Mouse (Mus musculus) testis, postnatal 10 days (tissue): ENCODE measurements around the gene Rsph6a.

ENCODE experiments used
- DNase-seq: peaks from one replicate; pipeline ENCODE4 v3.0.0; 2021; ENCODE audit warnings: low spot score

Gene Rsph6a

GRCm38 (mm10) chr7:19054047-19054776, at the start of gene Rsph6a:
Gene Rsph6a (plus strand): TSS chr7:19054690.
- peak; percentile 83 for DNase-seq

GRCm38 (mm10) chr7:19005417-19006121, 48.9 kb upstream of the Rsph6a start:
- no peak for DNase-seq

DNA sequence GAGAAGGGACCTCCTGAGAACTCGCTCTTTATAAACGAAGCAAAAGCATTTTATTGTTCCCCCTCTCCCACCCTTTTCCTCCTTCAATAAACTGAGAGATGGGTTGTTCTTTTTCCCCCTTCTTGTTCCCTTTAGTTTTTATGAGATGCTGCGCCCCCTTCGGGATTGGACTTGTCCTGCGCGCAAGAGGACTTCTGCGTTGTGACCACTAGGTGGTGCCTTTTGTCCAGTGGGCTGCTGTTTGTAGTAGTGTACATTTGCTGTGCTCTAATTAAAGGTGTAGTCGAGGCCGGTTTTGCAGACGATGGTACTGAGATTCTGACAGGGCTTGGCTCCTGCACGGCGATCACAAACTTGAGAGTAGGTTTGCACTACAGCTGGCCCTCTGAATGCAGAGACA, 48.0 kb upstream of the Rsph6a start:
- peak; percentile 87 for DNase-seq

DNA sequence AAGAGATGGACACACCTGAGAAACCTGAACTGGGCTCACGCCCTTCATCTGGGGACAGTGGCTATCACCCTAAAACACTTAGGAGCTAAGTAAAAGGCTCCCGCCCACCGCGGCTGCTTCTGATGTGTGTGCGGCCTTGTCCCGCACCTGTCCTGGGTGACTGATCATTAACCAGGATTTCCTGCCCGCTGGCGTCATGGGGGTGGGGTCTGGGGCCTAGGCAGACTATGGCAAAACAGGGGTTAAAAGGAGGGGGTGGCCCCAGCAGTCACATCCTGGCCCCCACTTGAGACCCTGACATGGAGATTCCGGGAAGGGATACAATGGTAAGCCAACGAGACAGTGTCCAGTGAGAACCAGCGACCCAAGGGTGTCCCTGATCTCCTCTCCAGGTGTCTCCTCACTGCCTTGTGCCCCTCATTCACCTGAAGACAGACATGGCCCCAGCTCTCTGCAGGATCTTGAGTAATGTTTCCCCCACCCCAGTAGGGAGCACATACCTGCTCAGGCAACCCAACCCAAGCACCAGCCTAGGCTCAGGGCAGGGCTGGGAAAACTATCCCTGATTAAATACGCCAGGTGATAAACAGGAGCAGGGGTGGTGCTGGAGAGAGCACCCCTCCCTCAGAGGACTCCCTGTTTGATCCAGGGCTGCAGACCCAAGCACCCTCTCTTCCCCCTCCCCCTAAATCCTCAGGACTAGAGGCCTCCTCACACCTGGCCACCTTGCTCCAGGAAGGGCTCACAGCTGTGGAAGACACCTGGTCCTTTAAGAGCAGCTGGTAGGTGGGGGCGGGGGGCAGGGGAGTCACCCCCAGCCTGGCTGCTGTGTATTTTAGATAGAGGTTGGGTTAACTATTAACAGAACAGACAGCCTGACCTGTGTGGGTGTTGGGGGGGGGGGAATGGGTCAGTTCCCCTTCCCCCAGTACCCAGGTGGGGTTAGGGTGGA, 47.2 kb upstream of the Rsph6a start:
- DNase-seq: no peak

DNA sequence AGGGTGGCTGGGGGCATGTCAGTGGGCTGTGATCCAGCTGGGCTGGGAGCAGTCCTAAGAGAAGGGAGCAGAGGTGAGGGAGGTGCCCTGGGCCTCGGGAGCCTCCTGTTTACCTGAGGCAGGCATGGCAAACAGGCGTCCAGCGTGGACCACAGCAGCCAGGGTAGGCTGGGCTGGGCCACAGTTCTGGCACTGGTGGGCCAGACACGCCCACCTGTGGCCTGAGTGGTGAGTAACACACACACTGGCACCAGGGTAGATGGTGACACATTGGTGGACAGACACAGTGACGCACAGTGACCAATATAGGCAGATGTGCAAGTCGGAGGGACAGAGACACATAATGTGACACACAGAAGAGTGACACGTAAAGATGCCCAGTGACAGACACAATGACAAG, 43.9 kb upstream of the Rsph6a start:
- DNase-seq: no peak

DNA sequence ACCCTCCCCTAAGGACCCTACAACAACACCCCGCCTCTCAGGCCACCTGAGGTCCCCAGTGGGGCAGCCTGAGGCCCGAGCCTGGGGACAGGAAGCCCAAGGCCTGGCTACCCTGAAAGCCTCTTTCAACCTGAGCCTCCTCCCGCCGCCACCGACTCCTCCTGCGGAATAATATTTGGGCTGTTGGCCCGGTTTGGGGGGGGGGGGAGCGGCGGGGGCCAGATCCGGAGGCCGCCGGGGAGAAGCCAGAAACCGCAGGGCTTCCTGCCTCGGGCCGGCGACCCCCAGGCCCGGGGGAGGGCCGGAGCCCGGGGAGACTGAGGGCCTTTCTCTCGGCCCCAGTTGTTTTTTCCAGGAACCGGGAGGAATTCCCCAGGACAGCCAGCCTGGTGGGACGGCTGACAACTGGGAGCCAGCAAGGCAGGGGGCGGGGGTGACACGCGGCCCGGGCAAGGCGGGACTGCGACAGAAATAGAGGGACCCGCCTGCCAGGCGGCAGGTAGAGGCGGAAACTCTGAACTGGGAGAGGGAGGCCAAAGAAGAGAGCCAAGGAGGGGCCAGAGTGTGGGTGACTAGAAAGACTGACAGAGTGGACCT, 42.4 kb upstream of the Rsph6a start:
- peak; percentile 68 for DNase-seq

GRCm38 (mm10) chr7:19012882-19013281, 41.6 kb upstream of the Rsph6a start:
- peak; percentile 78 for DNase-seq

GRCm38 (mm10) chr7:19014452-19014851, 40.0 kb upstream of the Rsph6a start:
- peak; percentile 54 for DNase-seq

- no peak for DNase-seq
Measured at GRCm38 (mm10) chr7:19016042-19016441, 38.4 kb upstream of the Rsph6a start.

DNA sequence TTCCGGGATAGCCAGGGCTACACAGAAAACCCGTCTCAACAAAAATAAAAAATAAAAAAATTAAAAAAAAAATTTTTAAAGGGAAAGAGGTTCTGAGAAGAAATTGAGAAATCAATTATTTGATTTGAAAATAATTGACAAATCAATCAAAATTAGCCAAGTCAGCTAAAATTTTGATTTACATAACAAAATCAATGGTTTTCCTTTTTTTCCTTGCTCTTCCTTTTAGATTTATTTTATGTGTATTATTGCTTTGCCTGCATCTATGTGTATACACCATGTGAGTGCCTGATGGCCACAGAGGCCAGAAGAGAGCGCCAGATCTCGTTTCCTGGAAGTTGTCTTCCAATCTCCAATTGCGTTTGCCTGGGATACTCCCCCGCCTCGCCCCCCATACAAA, 36.6 kb upstream of the Rsph6a start:
- no peak for DNase-seq

DNA sequence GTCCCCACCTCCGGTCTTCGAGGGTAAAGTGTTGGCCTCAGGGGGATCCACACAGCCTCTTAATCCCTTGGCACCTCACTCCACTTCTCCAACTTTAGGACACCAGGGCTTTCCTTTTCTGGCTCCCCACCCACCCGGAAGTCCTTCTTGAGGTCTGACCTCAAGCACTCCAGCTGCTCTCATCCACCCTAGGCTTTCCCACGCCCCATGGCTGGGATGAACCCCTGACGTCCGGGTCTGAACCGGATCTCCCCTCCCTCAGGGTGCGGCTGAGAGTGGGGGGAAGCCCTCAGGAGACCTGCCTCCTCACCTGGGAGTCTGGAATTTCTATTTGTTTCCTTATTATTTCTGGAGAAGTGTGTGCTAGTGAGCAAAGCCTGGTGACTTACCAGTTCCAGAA, 33.4 kb upstream of the Rsph6a start:
- no peak for DNase-seq

DNA sequence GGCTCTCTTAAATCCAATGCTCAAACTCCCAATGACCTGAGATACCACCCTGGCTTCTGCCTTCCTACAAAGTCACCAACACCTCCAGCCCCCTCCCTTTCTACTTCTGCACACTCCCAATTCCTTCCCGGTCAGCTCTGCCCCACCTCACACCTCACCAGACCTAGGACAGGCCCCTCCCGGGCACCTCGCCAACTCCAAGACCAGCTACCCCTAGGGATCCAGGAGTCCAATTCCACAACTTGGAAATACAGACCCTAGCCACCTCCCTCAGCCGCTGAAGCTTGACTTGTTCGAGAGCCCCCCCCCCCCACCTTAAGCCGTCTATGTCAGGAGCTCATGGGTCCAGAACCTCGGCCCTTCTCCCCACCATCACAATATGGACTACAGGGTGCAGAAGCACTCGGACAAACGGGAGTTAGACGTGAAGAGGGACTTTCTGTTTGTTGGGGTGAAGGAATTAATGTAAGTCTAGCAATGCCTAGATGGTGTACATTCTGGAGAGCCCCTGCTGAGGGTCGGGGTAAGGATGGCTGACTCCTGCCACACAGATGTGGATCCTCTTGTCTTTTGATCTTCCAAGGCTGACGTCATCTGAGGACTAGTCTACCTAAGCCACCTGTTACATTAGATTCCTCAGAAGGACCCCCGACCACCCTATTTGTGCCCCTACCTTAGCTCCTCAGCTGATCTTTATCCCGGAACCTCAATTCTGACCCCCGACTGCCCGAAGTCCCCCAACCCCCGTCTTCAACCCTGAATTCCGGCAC, 32.1 kb upstream of the Rsph6a start:
- DNase-seq: peak; percentile 73

GRCm38 (mm10) chr7:19023357-19023814, 31.1 kb upstream of the Rsph6a start, which contains the start of gene Foxa3:
Gene Foxa3 (minus strand): TSS chr7:19023538.
- peak; percentile 75 for DNase-seq

DNA sequence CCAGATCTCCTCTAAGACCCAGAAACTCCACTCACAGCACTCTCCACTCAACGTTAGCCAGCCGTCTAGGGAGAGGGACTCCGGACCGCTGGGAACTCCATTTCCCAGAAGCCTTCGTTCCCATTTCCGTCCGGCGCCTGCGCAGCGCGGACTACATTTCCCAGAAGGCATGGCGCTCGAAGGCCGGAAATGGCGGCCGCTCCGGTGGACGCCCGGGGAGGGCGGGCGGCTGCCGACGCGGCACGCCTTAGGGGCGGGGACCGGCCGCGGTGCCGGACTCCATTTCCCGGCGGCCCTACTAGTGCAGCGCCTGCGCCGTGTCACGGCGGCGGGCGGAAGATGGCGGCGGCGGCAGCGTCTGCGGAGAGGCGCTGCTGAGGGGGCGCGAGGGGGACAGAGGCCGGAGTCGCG, 30.4 kb upstream of the Rsph6a start, which contains the start of gene Sympk:
Gene Sympk (plus strand): TSS at position 282 of the 411 bp plus-strand sequence.
- DNase-seq: peak; percentile 95

DNA sequence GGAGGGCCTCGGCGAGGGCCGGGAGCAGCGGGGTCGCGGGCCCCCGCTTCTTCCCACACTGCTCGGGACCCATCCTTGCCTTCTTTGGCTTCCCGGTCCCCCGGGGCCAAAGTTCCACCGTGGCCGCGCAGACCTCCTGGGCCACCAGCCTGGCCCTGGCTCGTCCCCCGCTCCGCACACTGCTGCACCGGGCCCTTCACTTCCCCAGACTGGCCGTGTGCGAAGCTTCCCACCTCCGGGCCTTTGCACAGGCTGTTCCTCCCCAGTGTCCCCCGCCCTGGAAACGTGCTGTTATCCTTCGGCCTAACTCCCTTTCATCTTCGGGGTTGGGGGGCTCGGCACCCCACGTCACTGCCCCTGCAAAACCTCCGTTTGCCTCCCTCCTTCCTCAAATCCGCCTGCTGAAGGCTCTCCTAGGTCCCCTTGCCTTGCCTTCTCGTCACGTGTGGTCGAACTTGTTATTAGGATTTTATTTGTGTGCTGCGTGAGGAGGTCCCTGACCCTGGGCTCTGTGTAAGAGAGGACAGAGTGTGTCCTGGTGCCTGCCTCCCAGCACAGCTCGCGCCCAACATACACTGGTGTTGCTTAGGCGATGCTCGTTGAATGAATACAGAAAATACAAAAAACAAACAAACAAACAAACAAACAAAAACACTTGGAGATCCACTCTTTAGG, 29.8 kb upstream of the Rsph6a start:
- peak; percentile 69 for DNase-seq

GRCm38 (mm10) chr7:19028067-19028466, 26.4 kb upstream of the Rsph6a start:
- DNase-seq: no peak

- peak; percentile 79 for DNase-seq
Measured at GRCm38 (mm10) chr7:19029084-19029653, 25.3 kb upstream of the Rsph6a start.

GRCm38 (mm10) chr7:19031641-19032040, 22.8 kb upstream of the Rsph6a start:
- no peak for DNase-seq

GRCm38 (mm10) chr7:19044616-19045015, 9.9 kb upstream of the Rsph6a start:
- no peak for DNase-seq
